Mouse (Mus musculus): Measurements from ENCODE around the gene Apoe. TPM values are rescaled to one million over a fixed set of nuclear protein-coding genes. Genes with fewer than 3 reads are reported as not detected.
A peak's percentile ranks its signal among the peaks of the same experiment; 100 is the strongest.

Apoe gene
- 236 and 265 TPM in 2 replicates for polyA plus RNA-seq (2015; fragmentation: Nextera tagmentation; extraction: Ambion mirVana)

GRCm38 (mm10) chr7:19698907-19699826 lies at the start of gene Apoe:
Gene Apoe, minus strand, starts transcription at chr7:19699188.
- H3K9ac ChIP-seq (replicated peaks) = peak within 1 kb of the TSS; percentile 56
- peak within 1 kb of the TSS; percentile 21 for H3K27ac ChIP-seq (replicated peaks)
- 2% methylated on average over 20 of the region's 20 CpGs for WGBS
- peaks cover 11% of the 10 kb centered on the region; the same call in 1 of the 2 replicates for H3K36me3 ChIP-seq
- peak within 1 kb of the TSS; percentile 58 for H3K4me2 ChIP-seq (replicated peaks)
- H3K4me1 ChIP-seq = peaks cover 16% of the 10 kb centered on the region
- no peaks in the 10 kb centered on the region for H3K27me3 ChIP-seq
- ATAC-seq (replicated peaks) = peak; percentile 51
- H3K9me3 ChIP-seq = no peaks in the 10 kb centered on the region
- H3K4me3 ChIP-seq = peak within 1 kb of the TSS; percentile 39

GRCm38 (mm10) chr7:19747420-19748218 lies 48.6 kb upstream of the Apoe start:
- H3K9ac ChIP-seq (replicated peaks) = peak overlapping the region; percentile 89
- no peaks in the 10 kb centered on the region for H3K36me3 ChIP-seq
- no peak for ATAC-seq (replicated peaks)
- H3K9me3 ChIP-seq = no peaks in the 10 kb centered on the region
- H3K4me2 ChIP-seq (replicated peaks) = peak overlapping the region; percentile 66
- peak overlapping the region; percentile 84 for H3K4me3 ChIP-seq
- H3K27me3 ChIP-seq = no peaks in the 10 kb centered on the region
- peaks cover 34% of the 10 kb centered on the region for H3K4me1 ChIP-seq
- peak overlapping the region; percentile 29; the same call in 1 of the 2 replicates for H3K27ac ChIP-seq (replicated peaks)
- 7% methylated on average over 25 of the region's 25 CpGs for WGBS

- H3K9me3 ChIP-seq = no peaks in the 10 kb centered on the region
- peak overlapping the region; percentile 29; the same call in 1 of the 2 replicates for H3K27ac ChIP-seq (replicated peaks)
- peak overlapping the region; percentile 84; the same call in 1 of the 2 replicates for H3K4me3 ChIP-seq
- peak overlapping the region; percentile 66 for H3K4me2 ChIP-seq (replicated peaks)
- no peaks in the 10 kb centered on the region for H3K36me3 ChIP-seq
- H3K9ac ChIP-seq (replicated peaks) = peak overlapping the region; percentile 28; the same call in 1 of the 2 replicates
- H3K4me1 ChIP-seq = peaks cover 34% of the 10 kb centered on the region
- ATAC-seq (replicated peaks) = no peak
- no peaks in the 10 kb centered on the region for H3K27me3 ChIP-seq
- WGBS = 48% methylated on average over 6 of the region's 6 CpGs
Observed at GRCm38 (mm10) chr7:19746426-19747201, 47.6 kb upstream of the Apoe start.

- no peak overlapping the region for H3K4me3 ChIP-seq
- no peaks in the 10 kb centered on the region for H3K9me3 ChIP-seq
- H3K9ac ChIP-seq (replicated peaks) = no peak overlapping the region
- H3K27ac ChIP-seq (replicated peaks) = no peak overlapping the region
- 86% methylated on average over 8 of the region's 10 CpGs for WGBS
- ATAC-seq (replicated peaks) = no peak
- no peak overlapping the region for H3K4me2 ChIP-seq (replicated peaks)
- peaks cover 34% of the 10 kb centered on the region for H3K4me1 ChIP-seq
- no peaks in the 10 kb centered on the region for H3K27me3 ChIP-seq
- H3K36me3 ChIP-seq = no peaks in the 10 kb centered on the region
Observed at GRCm38 (mm10) chr7:19745971-19746370, 47.0 kb upstream of the Apoe start.

- Histone ChIP-seq H3K27ac (replicated peaks) (no peak overlapping the region), H3K4me3 (no peak overlapping the region), H3K9ac (replicated peaks) (no peak overlapping the region), H3K4me1 (peaks cover 28% of the 10 kb centered on the region), H3K9me3 (no peaks in the 10 kb centered on the region), H3K4me2 (replicated peaks) (no peak overlapping the region), H3K36me3 (no peaks in the 10 kb centered on the region), H3K27me3 (no peaks in the 10 kb centered on the region)
- no peak for ATAC-seq (replicated peaks)
- WGBS = 81% methylated on average over 14 of the region's 14 CpGs
Observed at GRCm38 (mm10) chr7:19744590-19745385, 45.8 kb upstream of the Apoe start.

- Histone ChIP-seq H3K4me3 (no peak overlapping the region), H3K9ac (replicated peaks) (no peak overlapping the region), H3K4me1 (peaks cover 25% of the 10 kb centered on the region), H3K9me3 (no peaks in the 10 kb centered on the region), H3K27me3 (no peaks in the 10 kb centered on the region), H3K36me3 (no peaks in the 10 kb centered on the region), H3K4me2 (replicated peaks) (no peak overlapping the region), H3K27ac (replicated peaks) (no peak overlapping the region)
- ATAC-seq (replicated peaks) = no peak
- WGBS = 94% methylated on average over 6 of the region's 6 CpGs
Observed at GRCm38 (mm10) chr7:19743791-19744190, 44.8 kb upstream of the Apoe start.

GRCm38 (mm10) chr7:19742468-19742867 lies 43.5 kb upstream of the Apoe start:
- Histone ChIP-seq H3K4me1 (peaks cover 12% of the 10 kb centered on the region), H3K9ac (replicated peaks) (no peak overlapping the region), H3K9me3 (no peaks in the 10 kb centered on the region), H3K4me3 (no peak overlapping the region), H3K27ac (replicated peaks) (no peak overlapping the region), H3K4me2 (replicated peaks) (no peak overlapping the region), H3K27me3 (no peaks in the 10 kb centered on the region), H3K36me3 (peaks cover 7% of the 10 kb centered on the region)
- WGBS = 70% methylated on average over 5 of the region's 5 CpGs
- no peak for ATAC-seq (replicated peaks)

- Histone ChIP-seq H3K9ac (replicated peaks) (no peak overlapping the region), H3K9me3 (no peaks in the 10 kb centered on the region), H3K27me3 (no peaks in the 10 kb centered on the region), H3K36me3 (peaks cover 12% of the 10 kb centered on the region), H3K4me3 (no peak overlapping the region), H3K4me1 (peaks cover 2% of the 10 kb centered on the region), H3K4me2 (replicated peaks) (no peak overlapping the region), H3K27ac (replicated peaks) (no peak overlapping the region)
- ATAC-seq (replicated peaks) = no peak
- WGBS = 18% methylated on average over 8 of the region's 8 CpGs
Observed at GRCm38 (mm10) chr7:19741329-19742031, 42.5 kb upstream of the Apoe start.

GRCm38 (mm10) chr7:19740269-19740668 lies 41.3 kb upstream of the Apoe start:
- ATAC-seq (replicated peaks) = no peak

GRCm38 (mm10) chr7:19738771-19739170 lies 39.8 kb upstream of the Apoe start:
- no peaks in the 10 kb centered on the region for H3K27me3 ChIP-seq
- 92% methylated on average over 3 of the region's 3 CpGs for WGBS
- no peak overlapping the region for H3K27ac ChIP-seq (replicated peaks)
- no peak overlapping the region for H3K4me2 ChIP-seq (replicated peaks)
- H3K4me1 ChIP-seq = no peaks in the 10 kb centered on the region
- no peak overlapping the region for H3K9ac ChIP-seq (replicated peaks)
- H3K36me3 ChIP-seq = peaks cover 13% of the 10 kb centered on the region
- no peak overlapping the region for H3K4me3 ChIP-seq
- H3K9me3 ChIP-seq = no peaks in the 10 kb centered on the region
- no peak for ATAC-seq (replicated peaks)

More at GRCm38 (mm10) chr7:19740269-19740668, 41.3 kb upstream of the Apoe start:
- H3K27ac ChIP-seq (replicated peaks) = no peak overlapping the region
- H3K9ac ChIP-seq (replicated peaks) = no peak overlapping the region
- no peaks in the 10 kb centered on the region for H3K9me3 ChIP-seq
- H3K4me2 ChIP-seq (replicated peaks) = no peak overlapping the region
- H3K4me1 ChIP-seq = no peaks in the 10 kb centered on the region
- H3K27me3 ChIP-seq = no peaks in the 10 kb centered on the region
- WGBS = 93% methylated on average over 11 of the region's 11 CpGs
- peaks cover 12% of the 10 kb centered on the region for H3K36me3 ChIP-seq
- no peak overlapping the region for H3K4me3 ChIP-seq
